In the genomic region with DNA sequence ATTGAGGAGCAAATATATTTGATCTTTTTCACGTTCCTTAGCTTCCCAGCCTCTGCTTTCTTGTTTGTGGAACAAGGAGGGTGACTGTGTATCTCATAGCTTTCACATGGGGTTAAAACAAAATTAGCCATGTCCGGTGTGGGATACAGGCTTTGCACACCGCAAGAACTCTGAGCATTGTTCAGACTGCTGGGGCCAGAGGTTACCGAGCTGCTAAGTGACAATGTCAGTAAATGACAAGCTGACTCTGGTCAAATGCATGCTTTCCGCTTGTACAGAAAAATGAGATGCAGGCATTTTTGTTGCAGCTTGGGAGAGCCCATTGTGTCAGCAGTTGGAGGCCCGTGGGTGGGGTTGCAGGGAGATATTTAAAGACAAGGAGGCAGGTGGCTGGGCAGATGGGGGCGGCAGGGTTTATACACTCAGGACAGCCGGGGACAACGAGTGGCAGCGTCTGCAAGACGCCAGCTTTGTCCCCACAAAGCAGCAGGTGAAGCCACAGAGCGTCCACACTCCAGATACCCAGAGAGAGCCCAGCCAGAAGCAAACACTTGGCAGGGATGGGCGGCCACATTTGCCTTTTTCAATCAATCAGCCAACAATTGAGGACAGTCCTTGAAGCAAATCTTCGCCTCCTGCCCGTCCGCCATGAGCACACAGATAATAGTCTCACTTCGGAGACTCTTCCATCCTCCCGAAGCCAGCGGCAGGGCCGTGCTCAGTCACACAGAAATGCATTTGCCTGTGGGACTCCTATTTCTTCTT, we compare ENCODE assay signal across 8 mouse cellular contexts. TPM values are rescaled to one million over a fixed set of nuclear protein-coding genes. Genes with fewer than 3 reads are reported as not detected.
DNase-seq lines count a peak whose midpoint lies in the region; ATAC-seq lines count a peak whose summit lies in the region.

No protein-coding gene starts in this region.

- no peaks in the 10 kb centered on the region for H3K9me3 ChIP-seq in embryonic facial prominence, embryonic 10.5 days
- H3K9me3 ChIP-seq in midbrain, embryonic 13.5 days = no peaks in the 10 kb centered on the region
- H3K9me3 ChIP-seq in heart, embryonic 11.5 days (replicated peaks; ENCODE audit: control insufficient read depth, low read length) = no peaks in the 10 kb centered on the region

- H3K27ac ChIP-seq in embryonic facial prominence, embryonic 10.5 days (replicated peaks) = peak overlapping the region; percentile 15; the same call in 1 of the 2 replicates
- peak overlapping the region; percentile 68 for H3K27ac ChIP-seq in midbrain, embryonic 13.5 days
- H3K27ac ChIP-seq in heart, embryonic 11.5 days (ENCODE audit: low read depth, low read length) = no peak overlapping the region

- peaks cover 8% of the 10 kb centered on the region for H3K4me1 ChIP-seq in embryonic facial prominence, embryonic 10.5 days
- peaks cover 22% of the 10 kb centered on the region for H3K4me1 ChIP-seq in midbrain, embryonic 13.5 days (replicated peaks)
- H3K4me1 ChIP-seq in heart, embryonic 11.5 days (ENCODE audit: control insufficient read depth, insufficient read depth, low read length) = peaks cover 10% of the 10 kb centered on the region

- peak; percentile 83 for ATAC-seq in midbrain, embryonic 13.5 days
- no peak for ATAC-seq in heart, embryonic 11.5 days (replicated peaks; ENCODE audit: insufficient number of reproducible peaks, low FRiP score, low TSS enrichment)

- DNase-seq in ZHBTc4 (ENCODE audit: low read depth, low spot score) = peak; percentile 55
- peak; percentile 17 for DNase-seq in embryonic facial prominence, embryonic 10.5 days (ENCODE audit: low spot score)
- peak; percentile 75 for DNase-seq in layer of hippocampus, adult 11-12 months (ENCODE audit: low spot score)
- DNase-seq in B cell, adult 2 months = no peak
- no peak for DNase-seq in urinary bladder, postnatal 14 days (ENCODE audit: low spot score)
- no peak for DNase-seq in adrenal gland, adult 8-10 months

- 0 out of 2 replicates have a peak overlapping the region, but pooled peaks have one; percentile 4 for H3K4me3 ChIP-seq in embryonic facial prominence, embryonic 10.5 days
- peak overlapping the region; percentile 6; the same call in 1 of the 2 replicates for H3K4me3 ChIP-seq in midbrain, embryonic 13.5 days (replicated peaks)
- no peak overlapping the region for H3K4me3 ChIP-seq in heart, embryonic 11.5 days (ENCODE audit: low read depth, low read length)

- WGBS in embryonic facial prominence, embryonic 10.5 days = 58% methylated on average over 20 of the region's 20 CpGs
- 10% methylated on average over 20 of the region's 20 CpGs for WGBS in midbrain, embryonic 13.5 days
- WGBS in heart, embryonic 11.5 days (ENCODE audit: insufficient replicate concordance) = 59% methylated on average over 20 of the region's 20 CpGs

- peak overlapping the region; percentile 45 for H3K4me2 ChIP-seq in midbrain, embryonic 13.5 days (replicated peaks)
- no peak overlapping the region for H3K4me2 ChIP-seq in heart, embryonic 11.5 days

- H3K27me3 ChIP-seq in embryonic facial prominence, embryonic 10.5 days (replicated peaks; ENCODE audit: low read depth, poor library complexity, severe bottlenecking) = no peaks in the 10 kb centered on the region
- no peaks in the 10 kb centered on the region for H3K27me3 ChIP-seq in midbrain, embryonic 13.5 days
- H3K27me3 ChIP-seq in heart, embryonic 11.5 days (ENCODE audit: control insufficient read depth, insufficient read depth, low read length) = peaks cover 23% of the 10 kb centered on the region

- H3K9ac ChIP-seq in midbrain, embryonic 13.5 days (replicated peaks) = peak overlapping the region; percentile 56
- no peak overlapping the region for H3K9ac ChIP-seq in heart, embryonic 11.5 days (ENCODE audit: low read depth, low read length)

- no peaks in the 10 kb centered on the region for H3K36me3 ChIP-seq in embryonic facial prominence, embryonic 10.5 days (replicated peaks)
- H3K36me3 ChIP-seq in midbrain, embryonic 13.5 days = no peaks in the 10 kb centered on the region
- H3K36me3 ChIP-seq in heart, embryonic 11.5 days (ENCODE audit: control insufficient read depth, insufficient read depth, low read length) = no peaks in the 10 kb centered on the region

RNA-seq across cellular contexts. Expression of a gene that starts 59.5 kb away (rescaled TPM):
- polyA plus RNA-seq in embryonic facial prominence, embryonic 10.5 days (2016; fragmentation: Nextera tagmentation; extraction: Ambion mirVana) = 43.5 and 44.9 TPM in 2 replicates
- 46.9 TPM in 2 replicates for polyA plus RNA-seq in midbrain, embryonic 13.5 days (2015; fragmentation: Nextera tagmentation; extraction: Ambion mirVana)
- 22.0 and 26.3 TPM in 2 replicates for polyA plus RNA-seq in heart, embryonic 11.5 days (2014; fragmentation: Nextera tagmentation; extraction: Ambion mirVana)
- total RNA-seq in adrenal gland, adult 8-10 months (2022) = 10 to 100 TPM; 37.6 to 53.7 (median 46.0) TPM

Comparison
In these comparisons a context has a peak if more than half of its experiments do, and no peak if none do; other contexts are left out.
1. DNase-seq: peak in ZHBTc4 (single experiment), embryonic facial prominence, embryonic 10.5 days (single experiment) and layer of hippocampus, adult 11-12 months (single experiment); none in B cell, adult 2 months (0 of 2), urinary bladder, postnatal 14 days (single experiment) and adrenal gland, adult 8-10 months (single experiment).